Mouse (Mus musculus) urinary bladder, postnatal 36 days (tissue): ENCODE measurements around the gene Lrrd1.
"Not testable (repeated sequence)": the region's sequence is repeated elsewhere in the genome, so short reads cannot be mapped to it uniquely, and the experiment has no call there.

Experiments used
- DNase-seq, 2 experiments: peaks; one replicate each; pipeline ENCODE4 v3.0.0; 2022; ENCODE audit warnings: low spot score in 2 of 2, mixed read lengths in 1 of 2

Lrrd1 gene

DNA sequence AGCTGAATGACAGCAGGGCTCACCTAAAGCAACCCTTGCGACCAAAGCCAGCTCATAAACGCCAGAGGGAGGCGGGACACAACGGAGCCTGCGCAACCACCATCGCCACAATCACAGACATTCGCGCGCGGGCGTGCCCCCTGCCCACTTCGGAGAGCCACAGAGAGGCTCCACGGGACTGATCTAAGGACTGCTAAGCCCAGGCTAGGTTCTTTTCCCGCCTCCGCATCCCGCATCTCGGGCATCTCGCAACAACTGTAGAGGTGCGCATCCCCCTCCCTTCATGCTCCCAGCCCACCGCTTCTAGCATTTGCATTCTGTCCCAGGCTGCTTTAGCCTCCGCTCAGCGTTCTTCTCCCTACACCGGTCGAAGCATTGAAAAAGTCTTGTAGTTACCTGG, at the start of gene Lrrd1:
Lrrd1 (plus strand) TSS at position 148 of the 400 bp plus-strand sequence.
- no peak for DNase-seq

DNA sequence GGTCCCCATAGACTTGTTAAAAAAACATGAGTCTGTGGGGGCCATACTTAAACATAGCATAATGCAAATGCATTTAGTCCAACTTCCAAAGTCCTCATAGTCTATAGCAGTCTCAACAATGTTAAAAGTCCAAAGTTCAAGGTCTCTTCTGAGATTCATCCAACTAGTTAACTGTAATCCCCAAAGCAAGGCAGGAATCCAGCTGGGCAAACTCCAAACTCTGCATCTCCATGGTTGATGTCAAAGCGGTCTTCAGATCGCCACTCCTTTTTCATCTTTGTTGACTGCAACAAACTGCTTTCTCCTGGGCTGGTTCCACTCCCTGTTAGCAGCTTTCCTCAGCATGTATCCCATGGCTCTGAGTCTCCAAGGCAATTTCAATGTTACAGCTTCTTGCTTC, 47.9 kb upstream of the Lrrd1 start:
- not testable (repeated sequence) for DNase-seq

DNA sequence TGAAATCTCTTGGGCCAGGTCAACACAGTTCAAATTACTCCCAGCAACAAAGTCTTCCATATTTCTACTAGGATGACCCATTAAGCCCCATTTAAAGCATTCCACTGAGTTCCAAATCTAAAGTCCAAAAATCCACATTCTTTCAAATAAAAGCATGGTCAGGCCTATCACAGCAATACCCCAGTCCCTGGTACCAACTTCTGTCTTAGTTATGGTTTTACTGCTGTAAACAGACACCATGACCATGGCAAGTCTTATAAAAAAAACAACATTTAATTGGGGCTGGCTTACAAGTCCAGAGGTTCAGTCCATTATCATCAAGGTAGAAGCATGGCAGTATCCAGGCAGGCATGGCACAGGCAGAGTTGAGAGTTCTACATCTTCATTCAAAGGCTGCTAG, 46.3 kb upstream of the Lrrd1 start:
- DNase-seq, result not testable (repeated sequence)

DNA sequence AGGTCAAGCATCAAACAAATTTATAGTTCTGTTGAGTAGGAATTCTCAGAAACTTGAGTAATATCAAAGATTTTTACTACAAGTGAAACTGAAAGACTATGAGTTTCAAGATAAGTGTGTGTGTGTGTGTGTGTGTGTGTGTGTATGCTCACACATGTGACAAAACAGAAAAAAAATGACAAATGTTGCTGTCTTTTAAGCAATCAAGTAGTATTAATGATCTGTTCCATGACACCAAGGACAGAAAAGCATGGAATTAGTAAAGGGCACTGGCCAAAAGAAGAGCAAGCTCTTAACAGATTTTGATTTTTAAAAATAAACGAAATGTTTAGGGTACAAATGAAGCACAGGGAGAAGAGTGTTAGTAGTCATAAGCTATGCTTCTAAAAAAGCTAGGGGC, 44.9 kb upstream of the Lrrd1 start:
- no peak for DNase-seq

DNA sequence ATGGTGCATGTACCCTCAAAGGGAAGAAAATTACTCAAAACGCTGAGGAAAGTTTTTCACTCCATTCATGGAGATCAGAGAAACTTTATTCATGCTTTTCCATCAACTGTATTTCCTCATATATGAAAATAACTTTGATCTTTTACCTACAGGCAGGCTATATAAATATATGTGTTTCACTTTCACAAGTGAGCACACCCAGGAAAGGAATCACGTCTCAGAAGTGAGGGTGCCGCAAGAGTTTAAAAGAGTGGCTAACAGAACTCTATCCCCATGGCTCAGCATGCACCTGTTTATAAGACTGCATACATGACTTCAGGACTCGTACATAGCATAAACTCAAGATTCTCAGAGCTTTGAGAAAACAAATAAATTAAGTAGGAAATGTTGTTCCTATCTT, 44.1 kb upstream of the Lrrd1 start:
- DNase-seq, result no peak

DNA sequence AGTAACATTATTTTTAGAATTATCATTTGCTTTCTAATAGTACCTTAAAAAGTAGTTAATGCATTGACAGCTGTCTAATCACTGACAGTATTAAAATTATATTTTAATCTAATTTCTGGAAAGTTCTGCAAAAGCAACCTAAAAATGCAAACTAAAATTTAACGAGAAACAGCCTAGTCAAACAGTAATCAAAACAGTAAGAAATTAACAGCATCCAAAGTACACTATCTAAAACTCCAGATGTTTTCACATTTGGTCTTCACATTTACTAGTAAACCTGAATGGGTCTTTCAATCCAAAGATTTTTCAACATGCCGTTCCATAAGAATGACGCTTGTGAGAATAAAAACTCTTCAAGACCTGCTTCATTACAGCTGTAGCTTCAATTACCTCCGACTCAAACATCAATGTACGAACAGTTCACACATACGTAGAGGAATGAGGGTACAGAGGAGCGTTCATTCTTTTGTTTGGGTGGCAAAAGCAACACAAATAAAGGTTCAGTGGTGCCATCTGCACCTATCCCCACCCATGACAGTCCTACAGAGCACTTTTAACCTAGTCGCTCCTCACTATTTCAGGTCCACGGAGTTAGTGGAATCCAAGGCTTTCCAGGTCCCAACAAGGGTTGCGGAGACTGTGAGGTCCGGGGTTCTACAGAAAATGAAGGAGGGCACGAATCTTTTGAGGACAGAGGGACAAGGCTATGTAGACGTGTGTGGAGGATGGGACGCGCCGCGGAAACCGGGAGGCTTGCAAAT, 43.1 kb upstream of the Lrrd1 start:
- DNase-seq, result no peak

DNA sequence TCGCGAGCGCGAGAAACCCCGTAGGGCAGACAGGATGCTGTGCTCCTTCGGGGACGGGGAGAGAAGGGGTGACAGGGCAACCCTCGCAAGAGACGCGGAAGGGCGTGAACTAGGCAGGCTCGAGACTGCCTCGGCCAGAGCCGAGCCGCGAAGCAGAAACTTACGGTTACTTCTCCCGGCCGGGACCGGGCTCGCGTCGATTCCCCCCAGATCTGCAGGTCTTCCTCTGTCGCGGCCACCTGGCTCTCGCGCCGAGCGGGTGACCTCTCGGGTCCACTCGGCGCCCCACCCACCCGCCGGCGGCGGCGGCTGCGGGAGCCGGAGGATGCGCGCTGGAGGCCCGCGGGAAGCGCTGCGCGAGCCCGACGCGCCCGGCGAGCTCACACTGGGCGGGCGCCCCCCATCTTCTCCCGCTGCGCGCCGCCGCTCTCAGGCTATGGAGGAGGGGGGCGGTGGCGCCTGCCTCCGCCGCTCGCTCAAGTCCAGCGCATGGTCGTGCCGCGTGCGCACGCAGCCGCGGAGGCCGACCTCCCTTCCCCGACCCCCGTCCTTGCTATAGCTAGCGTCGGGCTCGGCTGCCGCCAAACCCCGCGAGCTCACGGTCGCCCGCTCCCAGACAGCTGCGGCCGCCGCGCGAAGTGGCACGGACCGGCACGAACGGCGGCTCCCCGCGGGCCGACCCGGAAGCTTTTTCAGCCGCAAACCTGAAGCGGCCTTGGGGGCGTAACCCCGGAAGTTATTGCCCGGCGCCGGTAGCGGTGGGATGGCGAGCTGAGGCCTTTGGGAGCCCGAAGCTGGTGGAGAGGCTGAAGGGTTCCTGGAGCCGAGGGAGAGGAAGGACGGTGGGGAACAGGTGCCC, 42.3 kb upstream of the Lrrd1 start, which contains the start of the genes Ankib1 and Krit1:
Ankib1 (minus strand) TSS at position 493 of the 859 bp plus-strand sequence.
Krit1 (plus strand) TSS at position 752 of the 859 bp plus-strand sequence.
- peak; percentile 88 for DNase-seq

DNA sequence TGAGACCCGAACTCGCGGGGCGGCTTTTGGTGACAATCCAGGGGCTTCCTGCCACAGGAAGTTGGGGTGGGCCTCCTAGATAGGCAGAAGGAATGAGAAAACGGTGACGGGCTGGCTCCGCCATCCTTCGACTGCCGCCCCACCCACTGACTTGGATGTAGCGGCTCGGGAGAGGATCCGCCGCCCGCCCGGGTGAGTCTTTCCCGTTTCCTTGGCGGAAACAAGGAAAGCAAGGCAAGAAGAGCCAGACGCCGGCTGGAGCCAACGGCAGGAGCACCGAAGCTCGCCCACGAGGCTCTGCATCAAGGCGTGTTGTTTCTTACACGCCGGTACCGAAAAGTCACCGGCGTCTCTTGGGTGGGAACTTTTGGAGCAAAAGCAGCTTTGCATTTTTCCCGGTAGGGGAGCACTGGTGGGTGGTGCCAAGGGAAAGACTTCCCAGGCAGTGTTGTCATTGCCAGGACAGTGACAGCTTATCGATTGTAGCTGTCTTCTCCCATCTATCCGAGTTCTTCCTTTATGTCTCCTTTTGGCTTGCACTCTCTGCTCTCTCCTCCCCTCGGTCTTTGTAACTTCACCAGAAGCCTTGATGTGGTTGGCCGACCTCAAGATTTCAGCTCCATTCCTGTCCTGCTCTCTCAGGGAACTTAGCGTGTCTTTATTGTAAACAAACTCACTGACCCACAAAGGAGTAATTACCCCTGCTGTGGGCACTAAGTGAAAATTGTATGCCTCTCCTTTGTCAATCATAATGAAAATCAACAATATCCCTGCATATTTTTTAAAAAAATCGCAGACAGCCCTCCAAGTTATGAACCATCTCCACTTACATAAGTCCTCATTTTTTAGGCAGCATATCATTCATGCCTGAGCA, 41.4 kb upstream of the Lrrd1 start:
- DNase-seq, result no peak

DNA sequence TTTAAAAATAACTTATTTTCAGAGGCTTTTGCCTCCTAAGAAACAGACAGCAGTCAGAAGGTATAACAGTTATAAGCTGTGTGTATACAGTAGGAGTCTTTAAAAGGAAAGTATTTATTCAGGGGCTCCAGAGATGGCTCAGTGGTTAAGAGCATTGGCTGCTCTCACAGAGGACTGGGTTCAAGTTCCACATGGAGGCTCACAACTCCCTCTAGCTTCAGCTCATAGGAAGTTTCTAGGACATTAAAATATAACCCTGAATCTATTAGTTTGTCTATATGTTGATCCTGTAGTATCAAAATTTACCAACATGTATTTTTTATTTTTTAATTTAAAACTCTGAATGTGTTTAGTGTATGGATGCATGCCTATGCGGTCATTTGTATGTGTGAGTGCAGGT, 36.5 kb upstream of the Lrrd1 start:
- DNase-seq, result no peak

DNA sequence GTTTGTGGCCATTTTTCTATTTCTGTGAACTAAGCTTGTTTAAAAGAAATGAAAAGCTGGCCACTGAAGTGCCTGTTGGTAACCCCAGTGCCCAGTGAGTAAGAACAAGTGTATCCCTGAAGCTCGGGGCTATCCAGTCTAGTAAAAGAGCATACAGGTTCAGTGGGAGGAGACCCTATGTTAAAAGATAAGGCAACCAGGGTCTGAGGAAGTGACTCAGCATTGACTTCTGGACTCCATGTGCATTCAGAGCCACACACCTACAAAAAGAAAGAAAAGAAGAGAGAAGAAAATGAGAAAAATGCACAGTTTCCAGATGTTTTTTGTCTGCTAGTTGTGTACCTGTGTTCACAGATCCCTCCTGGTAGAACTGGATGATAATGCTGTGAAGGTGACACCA, 10.9 kb upstream of the Lrrd1 start:
- DNase-seq, result no peak

DNA sequence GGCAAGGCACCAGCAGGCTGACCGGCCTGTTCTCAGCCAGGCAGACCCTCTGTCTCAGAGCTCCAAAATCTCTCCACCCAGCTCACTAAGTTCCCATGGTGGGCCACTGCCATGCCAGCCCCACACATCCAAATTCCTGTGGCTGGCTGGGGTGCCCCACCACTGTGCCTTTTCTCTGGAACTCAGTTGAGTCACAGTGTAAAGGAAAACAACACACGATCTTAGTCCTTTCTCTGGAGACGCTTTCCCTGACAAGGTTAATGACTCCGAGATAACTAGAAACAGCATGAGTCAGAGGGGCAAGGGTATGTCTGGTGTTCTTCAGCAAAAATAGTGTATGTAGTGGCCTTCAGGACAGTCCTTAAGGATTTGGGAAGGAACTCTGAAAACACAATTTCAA, 25.2 kb downstream of the Lrrd1 start:
- DNase-seq, result no peak

DNA sequence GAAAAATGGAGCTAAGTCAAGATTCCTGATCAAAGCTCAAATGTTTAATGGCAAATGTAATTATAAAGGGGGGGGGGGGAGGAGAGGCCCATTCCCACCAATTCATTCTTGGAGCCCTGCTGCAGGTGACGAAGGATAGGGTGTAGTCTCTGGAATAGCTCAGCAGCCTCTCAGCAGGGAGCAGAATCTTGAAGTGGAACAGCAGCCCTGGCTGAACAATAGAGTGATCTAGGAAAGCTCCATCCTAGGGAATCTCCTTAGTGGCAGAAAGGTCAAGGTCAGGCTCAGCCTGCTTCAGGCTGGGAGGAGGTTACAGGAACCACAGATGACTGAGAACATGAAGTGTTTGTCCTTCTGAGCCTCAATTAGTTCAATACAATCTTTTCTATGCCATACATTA, 27.4 kb downstream of the Lrrd1 start:
- DNase-seq, result no peak

DNA sequence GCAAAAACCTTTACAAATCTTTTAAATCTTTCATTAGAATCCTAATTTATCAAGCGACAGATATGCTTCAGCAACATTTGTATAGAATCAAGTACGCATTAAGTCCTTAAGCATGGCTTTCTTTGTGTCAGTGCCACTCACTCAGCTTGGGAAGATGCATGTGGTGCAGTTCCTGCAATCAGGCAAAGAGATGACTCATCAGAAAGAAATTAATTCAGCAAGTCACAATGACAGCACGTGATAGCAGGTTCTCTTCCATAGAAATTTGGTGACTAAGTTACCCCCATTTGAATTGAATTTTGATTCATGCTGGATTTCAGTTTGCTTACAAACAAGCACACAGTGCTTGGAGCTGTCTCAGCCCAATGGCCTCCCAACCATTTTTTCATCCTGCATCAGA, 28.5 kb downstream of the Lrrd1 start:
- no peak for DNase-seq

DNA sequence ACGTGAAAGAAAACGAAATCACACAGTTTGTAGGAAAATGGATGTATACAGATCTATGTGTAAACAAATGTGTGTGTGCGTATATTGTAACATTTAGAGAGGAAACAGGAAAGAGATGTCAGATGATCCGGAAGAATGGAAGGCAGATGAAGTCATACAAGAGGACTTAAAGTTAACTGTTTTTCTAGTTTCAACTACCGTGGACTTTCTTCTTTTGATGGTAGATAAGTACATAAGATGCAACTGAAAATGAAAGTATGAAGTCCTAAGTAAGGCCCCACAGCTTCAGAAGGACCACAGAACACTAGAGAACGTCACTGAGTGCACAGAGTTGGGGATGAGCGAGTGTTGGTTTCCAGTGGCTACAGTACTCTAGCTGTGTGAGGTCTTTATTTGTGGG, 41.9 kb downstream of the Lrrd1 start:
- not testable (repeated sequence) for DNase-seq

DNA sequence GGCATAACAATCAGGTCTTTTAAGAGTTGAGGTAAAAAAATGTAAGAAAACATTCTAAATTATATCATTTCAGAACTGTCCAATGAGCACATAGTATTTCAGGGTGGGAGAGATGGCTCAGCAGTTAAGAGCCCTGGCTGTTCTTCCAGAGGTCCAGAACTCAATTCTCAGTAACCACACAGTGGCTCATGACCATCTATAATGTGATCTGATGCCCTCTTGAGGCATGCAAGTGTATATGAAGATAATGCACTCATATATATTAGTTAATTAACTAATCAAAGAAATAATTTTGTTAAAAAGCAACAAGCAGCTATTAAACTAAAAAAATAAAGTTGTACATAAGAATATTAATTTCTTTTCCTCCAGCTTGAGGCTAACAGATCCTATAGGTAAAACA, 44.2 kb downstream of the Lrrd1 start:
- no peak for DNase-seq

DNA sequence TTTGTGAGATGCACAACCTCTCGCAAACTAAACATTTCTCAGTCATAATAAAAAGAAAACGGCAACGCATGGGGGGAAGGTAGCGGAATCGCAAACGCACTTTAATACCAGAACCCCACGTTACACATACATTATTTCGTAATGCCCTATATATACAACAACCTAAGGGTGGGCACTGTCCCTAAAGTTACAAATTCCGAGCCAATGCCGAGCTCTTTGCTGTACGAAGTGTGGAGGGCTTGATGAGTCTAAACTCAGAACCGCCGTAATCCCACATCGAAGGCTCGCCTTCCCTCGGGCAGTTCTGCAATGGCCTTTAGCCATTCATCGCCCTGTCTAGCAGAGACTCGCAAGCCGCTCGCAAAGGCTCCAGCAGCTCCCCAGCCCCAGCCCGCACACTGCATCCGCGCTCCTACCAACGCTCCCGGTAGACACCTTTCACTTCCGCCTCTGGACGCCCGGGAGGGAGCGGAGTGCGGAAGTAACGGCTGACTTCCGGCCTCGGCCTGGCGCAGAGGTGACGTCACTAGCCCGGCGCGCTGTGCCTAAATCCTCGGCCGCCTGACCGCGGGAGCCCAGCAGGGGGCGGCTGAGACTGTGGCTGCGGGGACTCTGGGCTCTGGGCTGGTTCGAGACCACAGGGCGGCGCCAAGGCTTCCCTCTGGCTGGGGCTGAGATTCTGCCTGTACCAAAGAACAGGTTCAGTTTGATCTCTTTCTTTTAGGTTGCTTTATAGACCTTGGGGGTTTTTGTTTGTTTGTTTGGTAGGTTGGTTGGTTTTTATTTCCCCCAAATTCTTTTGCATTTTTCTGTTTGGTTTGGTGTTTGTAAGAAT, 48.7 kb downstream of the Lrrd1 start, which contains the start of gene Mterf1a:
Mterf1a (minus strand) TSS at position 475 of the 835 bp plus-strand sequence.
- peak in 1 of 2 experiments; percentile 27 for DNase-seq

DNA sequence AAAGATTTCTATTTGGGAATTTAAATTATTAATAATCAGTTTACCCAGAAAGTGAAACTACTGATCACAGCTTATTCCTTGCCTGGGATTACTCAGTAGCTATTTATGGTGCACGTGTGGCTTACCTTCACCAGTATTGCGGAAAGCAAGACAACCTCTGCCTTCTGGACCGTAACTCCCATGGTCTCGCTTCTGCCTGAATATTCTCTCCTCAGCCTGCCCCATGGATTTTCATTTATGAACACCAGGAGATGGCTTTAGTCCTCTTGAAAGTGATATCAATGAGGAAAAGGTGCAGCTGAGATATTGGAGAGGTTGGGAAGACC, 49.3 kb downstream of the Lrrd1 start:
- not testable (repeated sequence) for DNase-seq

DNA sequence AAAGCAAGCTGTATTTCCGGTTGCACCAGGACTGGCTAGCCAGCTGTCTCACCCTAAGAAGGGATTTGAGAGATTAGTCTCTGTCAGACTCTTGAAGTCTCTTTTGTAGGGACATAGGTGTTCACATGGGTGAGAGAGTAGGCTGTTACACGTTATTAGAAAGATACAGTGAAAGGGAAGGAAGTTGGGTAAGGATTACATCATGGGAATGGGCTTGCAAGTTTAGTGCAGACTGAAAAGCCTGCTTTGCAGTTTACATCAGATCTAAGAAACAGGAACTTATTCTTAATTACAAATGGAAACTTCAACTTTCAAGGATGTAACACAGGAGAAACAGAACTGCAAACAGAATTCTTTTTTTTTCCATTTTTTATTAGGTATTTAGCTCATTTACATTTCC, 60.5 kb downstream of the Lrrd1 start:
- no peak for DNase-seq
